In genomic region chr4:153542631-153543031, GRCm38 (mm10) we compare ENCODE assay signal across 16 mouse cellular contexts.
"Had no signal": no experiment of that assay in that cellular context is flagged by ENCODE, and none has a peak within 500 bp of the region (broad histone marks: within the 10 kb centered on the region; RNA-seq: fewer than 3 reads in every experiment).

No protein-coding gene starts in this region.

- ATAC-seq: intestine, embryonic 15.5 days; liver, postnatal 0 days; midbrain, embryonic 13.5 days had no signal

- H3K27me3 ChIP-seq: intestine, embryonic 15.5 days; liver, embryonic 13.5 days; lung, embryonic 15.5 days; megakaryocyte, embryonic 14.5 days; stomach, embryonic 15.5 days had no signal

- H3K4me2 ChIP-seq: hindbrain, embryonic 14.5 days; intestine, embryonic 15.5 days; limb, embryonic 15.5 days; liver, embryonic 13.5 days; lung, embryonic 15.5 days; midbrain, embryonic 13.5 days; neural tube, embryonic 12.5 days; stomach, embryonic 15.5 days had no signal

- H3K36me3 ChIP-seq: intestine, embryonic 15.5 days; limb, embryonic 15.5 days; liver, embryonic 13.5 days; lung, embryonic 15.5 days; midbrain, embryonic 13.5 days; neural tube, embryonic 12.5 days; stomach, embryonic 15.5 days had no signal

- H3K9ac ChIP-seq: hindbrain, embryonic 14.5 days; intestine, embryonic 15.5 days; limb, embryonic 15.5 days; liver, embryonic 13.5 days; liver, postnatal 0 days; lung, embryonic 15.5 days; midbrain, embryonic 13.5 days; neural tube, embryonic 12.5 days; stomach, embryonic 15.5 days had no signal

- H3K27ac ChIP-seq: hindbrain, embryonic 14.5 days; intestine, embryonic 15.5 days; limb, embryonic 15.5 days; liver, embryonic 13.5 days; lung, embryonic 15.5 days; macrophage; midbrain, embryonic 13.5 days; neural tube, embryonic 12.5 days; stomach, embryonic 15.5 days had no signal

- DNase-seq: layer of hippocampus, postnatal 36 days; liver, embryonic 13.5 days; liver, postnatal 0 days; lung, postnatal 14 days; thymus, adult 2 months; thymus, postnatal 25 days had no signal

- H3K4me1 ChIP-seq: intestine, embryonic 15.5 days; liver, embryonic 13.5 days; lung, embryonic 15.5 days; megakaryocyte, embryonic 14.5 days; stomach, embryonic 15.5 days had no signal

- H3K4me3 ChIP-seq: intestine, embryonic 15.5 days; limb, embryonic 15.5 days; liver, embryonic 13.5 days; lung, embryonic 15.5 days; megakaryocyte, embryonic 14.5 days; midbrain, embryonic 13.5 days; myocyte; neural tube, embryonic 12.5 days; stomach, embryonic 15.5 days had no signal

- H3K9me3 ChIP-seq: intestine, embryonic 15.5 days; limb, embryonic 15.5 days; lung, embryonic 15.5 days; midbrain, embryonic 13.5 days; neural tube, embryonic 12.5 days; stomach, embryonic 15.5 days had no signal
